Mouse (Mus musculus) limb, embryonic 11.5 days (tissue): ENCODE results near the gene Gm14296. TPM values are rescaled to one million over a fixed set of nuclear protein-coding genes. Genes with fewer than 3 reads are reported as not detected.
"Not testable (repeated sequence)": the region's sequence is repeated elsewhere in the genome, so short reads cannot be mapped to it uniquely, and the experiment has no call there.

Source experiments
- ATAC-seq: fragments of 200-750 bp; cut with Nextera tagmentation; 2 replicates; pipeline ENCODE4 v1.8.0; 2017; ENCODE audit warnings: low read depth; ENCODE audit not compliant: insufficient number of reproducible peaks, low FRiP score, low TSS enrichment
- DNase-seq: peaks from one replicate; pipeline ENCODE4 v3.0.0-alpha.2; 2015; ENCODE audit warnings: low spot score
- H3K27ac ChIP-seq: fragments of 300-500 bp; sonication (generic); replicated peaks from 2 replicates; pipeline ENCODE4 v1.5.1; 2014; ENCODE audit warnings: low read depth, mild to moderate bottlenecking, low read length
- H3K27me3 ChIP-seq: fragments of 300-500 bp; sonication (generic); 2 replicates; pipeline ENCODE4 v1.6.1; 2014; ENCODE audit warnings: mild to moderate bottlenecking, low read length, mixed read lengths; ENCODE audit not compliant: control insufficient read depth, insufficient read depth
- H3K36me3 ChIP-seq: fragments of 300-500 bp; sonication (generic); 2 replicates; pipeline ENCODE4 v1.6.1; 2014; ENCODE audit warnings: mild to moderate bottlenecking, low read length, moderate library complexity, mixed read lengths; ENCODE audit not compliant: control insufficient read depth, insufficient read depth
- H3K4me1 ChIP-seq: fragments of 300-500 bp; sonication (generic); 2 replicates; pipeline ENCODE4 v1.6.1; 2014; ENCODE audit warnings: low read length, mixed read lengths; ENCODE audit not compliant: control insufficient read depth, insufficient read depth
- H3K4me2 ChIP-seq: fragments of 300-500 bp; sonication (generic); 2 replicates; pipeline ENCODE4 v1.6.1; 2014; ENCODE audit warnings: low read depth, mild to moderate bottlenecking, moderate library complexity; ENCODE audit not compliant: severe bottlenecking
- H3K4me3 ChIP-seq: fragments of 300-500 bp; sonication (generic); 2 replicates; pipeline ENCODE4 v1.5.1; 2014; ENCODE audit warnings: low read depth, low read length
- H3K9ac ChIP-seq: fragments of 300-500 bp; sonication (generic); 2 replicates; pipeline ENCODE4 v1.6.1; 2014; ENCODE audit warnings: mild to moderate bottlenecking, low read length
- H3K9me3 ChIP-seq: fragments of 300-500 bp; sonication (generic); 2 replicates; pipeline ENCODE4 v1.6.1; 2016; ENCODE audit warnings: low read length; ENCODE audit not compliant: control insufficient read depth
- WGBS: fragments of 180-500 bp; shearing (Covaris S2); extraction: QIAGEN DNeasy Blood & Tissue Kit; methylation state at CpG from one replicate; pipeline ENCODE4 v1.1.7; 2014; 5-methylcytosine and 5-hydroxymethylcytosine counted together
- polyA plus RNA-seq: library from polyadenylated mRNA; unstranded; fragments of >200 nt; fragmentation: Nextera tagmentation; extraction: Ambion mirVana; gene quantifications from 2 replicates; pipeline ENCODE4 v1.2.1, GENCODE M21; 2014

Gm14296 gene
- polyA plus RNA-seq = 11.8 and 12.4 TPM in 2 replicates

DNA sequence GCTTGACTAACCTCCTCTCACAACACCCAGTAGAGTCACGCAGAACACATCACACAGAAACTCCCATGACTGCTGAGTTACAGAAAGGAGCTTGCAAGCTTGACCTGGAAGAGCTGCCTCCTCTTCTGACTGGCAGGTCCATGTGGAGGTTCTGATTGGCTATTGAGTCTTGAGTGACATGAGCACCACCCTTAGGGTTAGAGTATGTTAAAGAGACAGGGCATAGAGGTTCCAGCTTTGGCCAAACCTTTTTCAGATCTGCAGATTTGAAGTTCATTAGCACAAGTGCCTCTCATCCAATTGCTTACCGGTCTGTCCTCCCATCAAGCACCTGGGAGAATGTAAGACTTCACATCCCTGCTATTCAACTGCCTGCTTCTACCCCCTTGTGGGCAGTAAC is at the start of gene Gm14296:
Gene Gm14296 (minus strand): TSS at position 101 of the 400 bp plus-strand sequence.
- not testable (repeated sequence) for H3K4me1 ChIP-seq, H3K27me3 ChIP-seq, DNase-seq, H3K4me3 ChIP-seq, ATAC-seq, H3K27ac ChIP-seq, H3K36me3 ChIP-seq, H3K4me2 ChIP-seq, H3K9me3 ChIP-seq, H3K9ac ChIP-seq
- WGBS = no CpG with 5 or more reads among the region's 2 CpGs

DNA sequence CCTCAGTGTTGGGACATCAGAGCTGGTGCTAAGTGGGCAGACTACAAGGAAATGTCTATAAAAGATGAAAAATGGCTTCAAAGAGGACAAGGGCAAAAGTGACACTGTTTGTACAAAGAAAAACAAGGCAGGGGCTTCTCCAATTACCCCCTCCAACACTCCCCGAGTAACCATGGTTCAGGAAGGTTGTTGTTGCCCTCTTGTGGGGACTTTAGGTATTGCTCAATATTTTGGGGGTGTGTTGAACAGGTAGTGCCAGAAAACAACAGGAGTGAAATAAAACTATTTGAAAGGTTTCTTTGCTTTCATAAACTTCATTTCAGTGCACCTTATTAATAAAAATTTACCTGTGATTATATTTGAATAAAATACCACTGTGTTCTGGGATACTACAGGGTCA is 22.1 kb downstream of the Gm14296 start:
- ATAC-seq, H3K9me3 ChIP-seq, H3K27me3 ChIP-seq, H3K27ac ChIP-seq, DNase-seq, H3K4me2 ChIP-seq, H3K4me3 ChIP-seq, H3K9ac ChIP-seq, H3K36me3 ChIP-seq, H3K4me1 ChIP-seq: not testable (repeated sequence)
- WGBS = no CpG with 5 or more reads among the region's 1 CpGs

Other genes with a start within 250 kb of the Gm14296 start
- gene Gm14305, start 219.5 kb downstream of the Gm14296 start, polyA plus RNA-seq = 28.1 and 30.6 TPM in 2 replicates
- gene Gm14295, start 129.2 kb downstream of the Gm14296 start, polyA plus RNA-seq = 12.8 and 14.2 TPM in 2 replicates
- gene Gm14408, start 96.7 kb downstream of the Gm14296 start, polyA plus RNA-seq = not detected in 2 replicates
- gene Gm14419, start 73.1 kb upstream of the Gm14296 start, polyA plus RNA-seq = 7.8 and 8.6 TPM in 2 replicates
- gene Gm14401, start 146.5 kb upstream of the Gm14296 start, polyA plus RNA-seq = not detected in 2 replicates